Mouse (Mus musculus) CH12.LX (cell line): ENCODE data around the gene Lrrc75a.

ENCODE experiments used
- CTCF ChIP-seq, 2 experiments: IDR thresholded peaks in 1 of 2; conservative IDR thresholded peaks in 1 of 2; 2 replicates each; pipeline ENCODE4 v1.5.1; 2011 to 2012; ENCODE audit warnings: low read depth in 2 of 2, low read length in 2 of 2, improper control_type of control experiment in 1 of 2, inconsistent platforms in 1 of 2, mild to moderate bottlenecking in 1 of 2, moderate library complexity in 1 of 2
- SMC3 ChIP-seq: IDR thresholded peaks from 2 replicates; pipeline ENCODE4 v1.6.1; 2011; ENCODE audit warnings: low read depth, low read length, improper control_type of control experiment
- ZNF384 ChIP-seq: IDR thresholded peaks from 2 replicates; pipeline ENCODE4 v1.6.1; 2012; ENCODE audit warnings: low read depth, low read length, improper control_type of control experiment, inconsistent platforms

DNA sequence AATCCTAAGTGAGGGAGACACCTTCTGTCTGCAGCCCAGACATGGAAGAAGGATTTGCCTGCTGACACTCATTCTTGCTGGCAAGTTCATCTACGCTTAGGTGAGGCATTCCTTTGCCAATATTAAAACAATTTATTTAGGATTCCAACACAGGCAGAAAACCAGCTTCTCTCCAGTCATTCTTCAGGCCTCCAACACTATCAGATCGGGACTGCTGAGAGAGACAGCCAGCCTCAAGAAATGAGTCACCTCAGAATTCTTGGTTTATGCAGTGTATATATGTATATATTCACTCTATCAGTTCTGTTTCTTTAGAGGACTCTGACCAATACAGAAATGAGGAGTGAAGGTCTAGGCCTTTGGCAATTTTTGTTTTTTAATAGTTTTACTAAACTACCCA is 84.7 kb downstream of the Lrrc75a start:
- TF ChIP-seq ZNF384, result no peak
- TF ChIP-seq SMC3, result no peak
- TF ChIP-seq CTCF (conservative IDR thresholded peaks at IDR 0.05 in 1 of 2, IDR thresholded peaks at IDR 0.05 in 1 of 2; ENCODE audit: low read depth in 2 of 2, low read length in 2 of 2), result no peak
